Mouse (Mus musculus): ENCODE results near the gene Rfx7. TPM values are rescaled to one million over a fixed set of nuclear protein-coding genes. Genes with fewer than 3 reads are reported as not detected.
A peak's percentile ranks its signal among the peaks of the same experiment; 100 is the strongest.

The Rfx7 gene
- polyA plus RNA-seq, 1 experiment from 2014 or later, result 18.1 TPM

- no peak overlapping the region for H3K4me3 ChIP-seq (ENCODE audit: low read depth, low read length)
- no peak overlapping the region for H3K9ac ChIP-seq
- no peak overlapping the region for H3K4me2 ChIP-seq
- no peaks in the 10 kb centered on the region for H3K9me3 ChIP-seq (ENCODE audit: low read depth, low read length)
- no peaks in the 10 kb centered on the region for H3K27me3 ChIP-seq (ENCODE audit: insufficient read depth, low read length)
- no peak overlapping the region for H3K27ac ChIP-seq (ENCODE audit: low read depth)
- DNase-seq, result no peak
- no peak for TF ChIP-seq CTCF (IDR thresholded peaks at IDR 0.05; ENCODE audit: low read depth)
- no peak for ATAC-seq (ENCODE audit: insufficient read depth)
- H3K36me3 ChIP-seq (ENCODE audit: insufficient read depth), result no peaks in the 10 kb centered on the region
- 54% methylated on average over 2 of the region's 2 CpGs for WGBS
- H3K4me1 ChIP-seq (ENCODE audit: insufficient read depth), result peaks cover 6% of the 10 kb centered on the region; the same call in 1 of the 2 replicates
Observed at GRCm38 (mm10) chr9:72496691-72497090, 35.3 kb upstream of the Rfx7 start.

GRCm38 (mm10) chr9:72497171-72497570 lies 34.9 kb upstream of the Rfx7 start:
- H3K9ac ChIP-seq, result no peak overlapping the region
- H3K27ac ChIP-seq (ENCODE audit: low read depth), result no peak overlapping the region
- H3K27me3 ChIP-seq (ENCODE audit: insufficient read depth, low read length), result no peaks in the 10 kb centered on the region
- no peak overlapping the region for H3K4me2 ChIP-seq
- no peaks in the 10 kb centered on the region for H3K9me3 ChIP-seq (ENCODE audit: low read depth, low read length)
- H3K36me3 ChIP-seq (ENCODE audit: insufficient read depth), result no peaks in the 10 kb centered on the region
- peaks cover 4% of the 10 kb centered on the region; the same call in 1 of the 2 replicates for H3K4me1 ChIP-seq (ENCODE audit: insufficient read depth)
- TF ChIP-seq CTCF (IDR thresholded peaks at IDR 0.05; ENCODE audit: low read depth), result no peak
- no peak overlapping the region for H3K4me3 ChIP-seq (ENCODE audit: low read depth, low read length)
- no peak for ATAC-seq (ENCODE audit: insufficient read depth)
- 74% methylated on average over 3 of the region's 3 CpGs for WGBS
- DNase-seq, result no peak

GRCm38 (mm10) chr9:72512229-72512981 lies 19.6 kb upstream of the Rfx7 start:
- Histone ChIP-seq H3K4me2 (no peak overlapping the region), H3K4me1 (ENCODE audit: insufficient read depth) (no peaks in the 10 kb centered on the region), H3K9ac (no peak overlapping the region), H3K36me3 (ENCODE audit: insufficient read depth) (no peaks in the 10 kb centered on the region), H3K27ac (ENCODE audit: low read depth) (no peak overlapping the region), H3K9me3 (ENCODE audit: low read depth, low read length) (no peaks in the 10 kb centered on the region), H3K27me3 (ENCODE audit: insufficient read depth, low read length) (no peaks in the 10 kb centered on the region), H3K4me3 (ENCODE audit: low read depth, low read length) (no peak overlapping the region)
- no peak for TF ChIP-seq CTCF (IDR thresholded peaks at IDR 0.05; ENCODE audit: low read depth)
- peak; percentile 22 for DNase-seq
- no peak for ATAC-seq (ENCODE audit: insufficient read depth)
- 54% methylated on average over 11 of the region's 11 CpGs for WGBS

GRCm38 (mm10) chr9:72515366-72515765 lies 16.7 kb upstream of the Rfx7 start:
- Histone ChIP-seq H3K9ac (no peak overlapping the region), H3K9me3 (ENCODE audit: low read depth, low read length) (no peaks in the 10 kb centered on the region), H3K4me1 (ENCODE audit: insufficient read depth) (no peaks in the 10 kb centered on the region), H3K4me3 (ENCODE audit: low read depth, low read length) (no peak overlapping the region), H3K27me3 (ENCODE audit: insufficient read depth, low read length) (no peaks in the 10 kb centered on the region), H3K36me3 (ENCODE audit: insufficient read depth) (no peaks in the 10 kb centered on the region), H3K4me2 (no peak overlapping the region), H3K27ac (ENCODE audit: low read depth) (no peak overlapping the region)
- ATAC-seq (ENCODE audit: insufficient read depth) (no peak), DNase-seq (no peak)
- TF ChIP-seq CTCF (IDR thresholded peaks at IDR 0.05; ENCODE audit: low read depth), result no peak

- Histone ChIP-seq H3K4me1 (ENCODE audit: insufficient read depth) (no peaks in the 10 kb centered on the region), H3K4me2 (no peak overlapping the region), H3K36me3 (ENCODE audit: insufficient read depth) (no peaks in the 10 kb centered on the region), H3K27ac (ENCODE audit: low read depth) (no peak overlapping the region), H3K27me3 (ENCODE audit: insufficient read depth, low read length) (no peaks in the 10 kb centered on the region), H3K9me3 (ENCODE audit: low read depth, low read length) (no peaks in the 10 kb centered on the region), H3K4me3 (ENCODE audit: low read depth, low read length) (no peak overlapping the region), H3K9ac (no peak overlapping the region)
- DNase-seq, result no peak
- no peak for TF ChIP-seq CTCF (IDR thresholded peaks at IDR 0.05; ENCODE audit: low read depth)
- ATAC-seq (ENCODE audit: insufficient read depth), result no peak
Observed at GRCm38 (mm10) chr9:72519246-72519645, 12.8 kb upstream of the Rfx7 start.

- no peak overlapping the region for H3K4me2 ChIP-seq
- H3K4me3 ChIP-seq (ENCODE audit: low read depth, low read length), result no peak overlapping the region
- no peak for DNase-seq
- no peak overlapping the region for H3K9ac ChIP-seq
- H3K36me3 ChIP-seq (ENCODE audit: insufficient read depth), result no peaks in the 10 kb centered on the region
- no peaks in the 10 kb centered on the region for H3K27me3 ChIP-seq (ENCODE audit: insufficient read depth, low read length)
- H3K9me3 ChIP-seq (ENCODE audit: low read depth, low read length), result no peaks in the 10 kb centered on the region
- ATAC-seq (ENCODE audit: insufficient read depth), result no peak
- H3K27ac ChIP-seq (ENCODE audit: low read depth), result no peak overlapping the region
- no peaks in the 10 kb centered on the region for H3K4me1 ChIP-seq (ENCODE audit: insufficient read depth)
- TF ChIP-seq CTCF (IDR thresholded peaks at IDR 0.05; ENCODE audit: low read depth), result no peak
Observed at GRCm38 (mm10) chr9:72520849-72521248, 11.2 kb upstream of the Rfx7 start.

- no peak overlapping the region for H3K27ac ChIP-seq (ENCODE audit: low read depth)
Observed at GRCm38 (mm10) chr9:72526091-72526490, 5.9 kb upstream of the Rfx7 start.

More at GRCm38 (mm10) chr9:72526091-72526490, 5.9 kb upstream of the Rfx7 start:
- peaks cover 6% of the 10 kb centered on the region for H3K4me1 ChIP-seq (ENCODE audit: insufficient read depth)
- H3K4me2 ChIP-seq, result no peak overlapping the region
- H3K9ac ChIP-seq, result no peak overlapping the region
- no peaks in the 10 kb centered on the region for H3K36me3 ChIP-seq (ENCODE audit: insufficient read depth)
- TF ChIP-seq CTCF (IDR thresholded peaks at IDR 0.05; ENCODE audit: low read depth), result no peak
- no peak overlapping the region for H3K4me3 ChIP-seq (ENCODE audit: low read depth, low read length)
- ATAC-seq (ENCODE audit: insufficient read depth) (no peak), DNase-seq (no peak)
- H3K9me3 ChIP-seq (ENCODE audit: low read depth, low read length), result no peaks in the 10 kb centered on the region
- 89% methylated on average over 1 of the region's 1 CpGs for WGBS
- no peaks in the 10 kb centered on the region for H3K27me3 ChIP-seq (ENCODE audit: insufficient read depth, low read length)
